Mouse (Mus musculus): ENCODE measurements around the gene Gss. TPM values are rescaled to one million over a fixed set of nuclear protein-coding genes. Genes with fewer than 3 reads are reported as not detected.

Gss gene
- polyA plus RNA-seq, 1 experiment from 2014 or later: 49.3 TPM

DNA sequence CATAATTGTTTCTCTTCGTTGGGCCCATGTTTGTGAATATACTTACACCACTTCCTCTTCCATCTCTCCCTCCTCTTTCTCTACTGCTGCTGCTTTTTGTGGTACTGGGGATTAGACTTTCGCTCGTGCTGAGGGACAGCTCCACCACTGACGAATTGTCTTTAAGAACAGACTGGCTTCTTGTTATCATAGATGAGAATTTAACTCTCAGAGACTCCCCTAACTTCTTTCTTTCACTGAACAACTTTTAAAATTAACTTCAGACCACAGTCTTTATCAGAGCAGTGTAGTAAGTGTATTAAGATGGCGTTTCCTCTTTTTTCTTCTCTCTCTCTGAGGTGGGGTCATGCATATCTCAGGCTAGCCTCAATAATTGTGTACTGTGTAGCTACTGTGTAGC is 68.9 kb downstream of the Gss start:
- TF ChIP-seq EP300 (IDR thresholded peaks at IDR 0.05; ENCODE audit: low read depth) (no peak), CTCF (IDR thresholded peaks at IDR 0.05; ENCODE audit: low read depth) (no peak)
- H3K4me1 ChIP-seq (ENCODE audit: insufficient read depth): peaks cover 4% of the 10 kb centered on the region; the same call in 1 of the 2 replicates
- H3K27ac ChIP-seq (ENCODE audit: low read depth): no peak overlapping the region
- no peak overlapping the region for H3K4me2 ChIP-seq (ENCODE audit: low read depth, low read length)
- 31% methylated on average over 5 of the region's 5 CpGs for WGBS (ENCODE audit: insufficient replicate concordance)
- H3K36me3 ChIP-seq (replicated peaks; ENCODE audit: insufficient read depth, low read length): no peaks in the 10 kb centered on the region; the same call in 1 of the 2 replicates
- no peak for ATAC-seq
- no peak overlapping the region for H3K9ac ChIP-seq (replicated peaks)
- H3K27me3 ChIP-seq (ENCODE audit: insufficient read depth, low read length): no peaks in the 10 kb centered on the region
- no peak overlapping the region for H3K4me3 ChIP-seq (ENCODE audit: low read depth, low read length)
- no peaks in the 10 kb centered on the region for H3K9me3 ChIP-seq (ENCODE audit: low read length)
- DNase-seq: no peak

- DNase-seq: no peak
Observed at GRCm38 (mm10) chr2:155518531-155519270, 73.9 kb downstream of the Gss start.

DNA sequence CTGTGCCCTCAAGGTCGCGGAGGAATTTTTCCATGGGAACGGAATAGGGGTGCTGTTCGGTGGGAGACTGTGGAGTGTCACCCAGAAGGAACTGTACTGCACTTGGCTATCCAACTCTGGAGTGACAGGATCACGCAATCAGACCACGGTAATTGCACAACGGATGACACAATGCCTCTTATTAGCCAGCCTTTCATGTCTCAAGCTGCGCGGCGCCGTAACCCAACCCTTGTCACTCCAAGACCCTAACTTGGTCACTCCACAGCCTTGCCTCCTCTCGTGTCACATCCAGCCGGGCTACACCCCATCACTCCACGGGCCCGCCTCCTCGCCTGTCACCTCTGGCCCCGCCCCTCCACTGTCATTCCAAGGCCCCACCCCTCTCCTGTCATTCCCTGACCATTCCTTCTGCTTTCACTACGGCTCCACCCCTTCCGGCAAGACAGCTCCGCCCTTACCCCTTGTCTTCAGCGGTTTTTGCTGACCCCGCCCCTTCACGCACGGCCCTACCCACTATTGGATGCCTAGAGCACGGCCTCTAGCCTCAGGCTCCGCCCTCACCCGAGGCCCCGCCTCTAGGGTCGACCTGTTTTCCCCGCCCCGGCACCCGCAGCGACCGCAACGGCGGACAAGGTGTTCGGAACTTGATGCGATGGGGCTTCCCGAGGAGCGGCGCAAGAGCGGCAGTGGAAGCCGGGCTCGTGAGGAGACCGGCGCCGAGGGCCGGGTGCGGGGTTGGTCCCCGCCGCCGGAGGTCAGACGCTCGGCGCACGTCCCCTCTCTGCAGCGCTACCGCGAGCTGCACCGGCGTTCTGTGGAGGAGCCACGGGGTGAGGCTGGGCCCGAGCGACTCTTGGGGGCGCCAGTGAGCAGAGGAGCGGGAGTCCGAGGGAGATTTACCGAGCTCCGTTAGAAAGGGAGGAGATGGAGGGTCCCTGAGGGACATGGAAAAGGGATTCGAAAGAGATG is 74.9 kb downstream of the Gss start, which contains the start of the genes Acss2 and Ggt7:
Gene Acss2, plus strand, starts transcription at position 494 of the 969 bp plus-strand sequence.
Gene Ggt7, minus strand, starts transcription at position 783 of the 969 bp plus-strand sequence.
- WGBS (ENCODE audit: insufficient replicate concordance): 2% methylated on average over 68 of the region's 70 CpGs
- H3K4me2 ChIP-seq (ENCODE audit: low read depth, low read length): peak within 1 kb of the TSS; percentile 89
- no peaks in the 10 kb centered on the region for H3K36me3 ChIP-seq (replicated peaks; ENCODE audit: insufficient read depth, low read length)
- H3K4me1 ChIP-seq (ENCODE audit: insufficient read depth): peaks cover 16% of the 10 kb centered on the region; the same call in 1 of the 2 replicates
- TF ChIP-seq CTCF (IDR thresholded peaks at IDR 0.05; ENCODE audit: low read depth) (peak; percentile 96), EP300 (IDR thresholded peaks at IDR 0.05; ENCODE audit: low read depth) (no peak)
- peaks cover 26% of the 10 kb centered on the region for H3K27me3 ChIP-seq (ENCODE audit: insufficient read depth, low read length)
- DNase-seq (peak; percentile 99), ATAC-seq (peak; percentile 99)
- H3K4me3 ChIP-seq (ENCODE audit: low read depth, low read length): peak within 1 kb of the TSS; percentile 93
- peak within 1 kb of the TSS; percentile 81 for H3K27ac ChIP-seq (ENCODE audit: low read depth)
- peak within 1 kb of the TSS; percentile 77 for H3K9ac ChIP-seq (replicated peaks)
- no peaks in the 10 kb centered on the region for H3K9me3 ChIP-seq (ENCODE audit: low read length)

More at GRCm38 (mm10) chr2:155518531-155519270, 73.9 kb downstream of the Gss start:
- Histone ChIP-seq H3K27ac (ENCODE audit: low read depth) (peak overlapping the region; percentile 81), H3K9me3 (ENCODE audit: low read length) (no peaks in the 10 kb centered on the region), H3K4me2 (ENCODE audit: low read depth, low read length) (peak overlapping the region; percentile 89), H3K4me1 (ENCODE audit: insufficient read depth) (peaks cover 16% of the 10 kb centered on the region; the same call in 1 of the 2 replicates), H3K9ac (replicated peaks) (peak overlapping the region; percentile 77), H3K4me3 (ENCODE audit: low read depth, low read length) (peak overlapping the region; percentile 93), H3K36me3 (replicated peaks; ENCODE audit: insufficient read depth, low read length) (no peaks in the 10 kb centered on the region), H3K27me3 (ENCODE audit: insufficient read depth, low read length) (peaks cover 18% of the 10 kb centered on the region)
- TF ChIP-seq CTCF (IDR thresholded peaks at IDR 0.05; ENCODE audit: low read depth): no peak
- TF ChIP-seq EP300 (IDR thresholded peaks at IDR 0.05; ENCODE audit: low read depth): no peak
- 19% methylated on average over 18 of the region's 18 CpGs for WGBS (ENCODE audit: insufficient replicate concordance)
- no peak for ATAC-seq

- WGBS (ENCODE audit: insufficient replicate concordance): 12% methylated on average over 1 of the region's 1 CpGs
- TF ChIP-seq EP300 (IDR thresholded peaks at IDR 0.05; ENCODE audit: low read depth) (no peak), CTCF (IDR thresholded peaks at IDR 0.05; ENCODE audit: low read depth) (peak; percentile 99)
- Histone ChIP-seq H3K9ac (replicated peaks) (no peak overlapping the region), H3K4me1 (ENCODE audit: insufficient read depth) (peaks cover 16% of the 10 kb centered on the region; the same call in 1 of the 2 replicates), H3K27ac (ENCODE audit: low read depth) (no peak overlapping the region), H3K4me2 (ENCODE audit: low read depth, low read length) (no peak overlapping the region), H3K4me3 (ENCODE audit: low read depth, low read length) (no peak overlapping the region), H3K27me3 (ENCODE audit: insufficient read depth, low read length) (peaks cover 28% of the 10 kb centered on the region), H3K9me3 (ENCODE audit: low read length) (no peaks in the 10 kb centered on the region), H3K36me3 (replicated peaks; ENCODE audit: insufficient read depth, low read length) (no peaks in the 10 kb centered on the region)
- DNase-seq (peak; percentile 60), ATAC-seq (no peak)
Observed at GRCm38 (mm10) chr2:155515941-155516340, 76.7 kb downstream of the Gss start.

DNA sequence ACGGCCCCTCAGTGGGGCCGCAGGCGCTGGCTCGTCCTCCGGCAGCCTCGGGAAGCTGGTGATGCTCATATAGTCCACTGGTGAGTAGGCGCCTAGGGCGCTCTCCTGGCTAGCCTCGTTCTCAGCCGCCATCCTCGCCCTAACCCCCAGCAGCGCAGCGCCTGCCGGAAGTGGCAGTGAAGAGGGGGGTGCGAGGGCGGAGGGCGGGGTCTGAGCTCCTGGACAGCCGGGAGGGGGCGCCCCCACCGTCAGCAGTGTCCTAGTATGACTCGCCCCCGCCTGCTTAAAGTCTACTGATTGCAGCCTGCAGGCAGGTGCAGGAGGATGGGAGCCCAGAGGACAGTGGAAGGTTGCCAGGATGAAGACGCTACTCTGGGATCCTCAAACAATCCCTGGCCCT is 77.9 kb downstream of the Gss start:
- Histone ChIP-seq H3K27ac (ENCODE audit: low read depth) (no peak overlapping the region), H3K9ac (replicated peaks) (no peak overlapping the region), H3K4me3 (ENCODE audit: low read depth, low read length) (peak overlapping the region; percentile 6; the same call in 1 of the 2 replicates), H3K9me3 (ENCODE audit: low read length) (no peaks in the 10 kb centered on the region), H3K4me2 (ENCODE audit: low read depth, low read length) (peak overlapping the region; percentile 52), H3K27me3 (ENCODE audit: insufficient read depth, low read length) (peaks cover 28% of the 10 kb centered on the region), H3K36me3 (replicated peaks; ENCODE audit: insufficient read depth, low read length) (no peaks in the 10 kb centered on the region), H3K4me1 (ENCODE audit: insufficient read depth) (peaks cover 12% of the 10 kb centered on the region; the same call in 1 of the 2 replicates)
- TF ChIP-seq EP300 (IDR thresholded peaks at IDR 0.05; ENCODE audit: low read depth) (no peak), CTCF (IDR thresholded peaks at IDR 0.05; ENCODE audit: low read depth) (peak; percentile 55)
- DNase-seq (peak; percentile 72), ATAC-seq (no peak)
- WGBS (ENCODE audit: insufficient replicate concordance): 2% methylated on average over 23 of the region's 23 CpGs
